Mouse (Mus musculus) heart, adult 2 months (tissue): ENCODE data around the gene Calhm6.

ENCODE experiments used
- CTCF ChIP-seq: fragments of 200-600 bp; IDR thresholded peaks from 2 replicates; pipeline ENCODE4 v1.8.1; 2022; ENCODE audit warnings: antibody characterized with exemption, mild to moderate bottlenecking, moderate library complexity
- EP300 ChIP-seq: fragments of 200-500 bp; IDR thresholded peaks from 2 replicates; pipeline ENCODE4 v1.6.1; 2011; ENCODE audit warnings: low read depth, low read length, control low read depth; ENCODE audit not compliant: insufficient read depth
- POLR2A ChIP-seq: fragments of 200-500 bp; IDR thresholded peaks from 2 replicates; pipeline ENCODE4 v1.6.1; 2011; ENCODE audit warnings: mild to moderate bottlenecking, low read depth, low read length, control low read depth; ENCODE audit not compliant: insufficient read depth

GRCm38 (mm10) chr10:34149772-34150171, 22.0 kb upstream of the Calhm6 start:
- TF ChIP-seq EP300: no peak
- TF ChIP-seq POLR2A: no peak
- TF ChIP-seq CTCF: no peak
